Mouse (Mus musculus) MN1 (cell line): ENCODE results near the gene Polr2i.
"Not testable (repeated sequence)": the region's sequence is repeated elsewhere in the genome, so short reads cannot be mapped to it uniquely, and the experiment has no call there.

Source experiments
- DNase-seq: peaks from one replicate; pipeline ENCODE4 v3.0.0-alpha.2; 2016; ENCODE audit warnings: low spot score

The Polr2i gene

DNA sequence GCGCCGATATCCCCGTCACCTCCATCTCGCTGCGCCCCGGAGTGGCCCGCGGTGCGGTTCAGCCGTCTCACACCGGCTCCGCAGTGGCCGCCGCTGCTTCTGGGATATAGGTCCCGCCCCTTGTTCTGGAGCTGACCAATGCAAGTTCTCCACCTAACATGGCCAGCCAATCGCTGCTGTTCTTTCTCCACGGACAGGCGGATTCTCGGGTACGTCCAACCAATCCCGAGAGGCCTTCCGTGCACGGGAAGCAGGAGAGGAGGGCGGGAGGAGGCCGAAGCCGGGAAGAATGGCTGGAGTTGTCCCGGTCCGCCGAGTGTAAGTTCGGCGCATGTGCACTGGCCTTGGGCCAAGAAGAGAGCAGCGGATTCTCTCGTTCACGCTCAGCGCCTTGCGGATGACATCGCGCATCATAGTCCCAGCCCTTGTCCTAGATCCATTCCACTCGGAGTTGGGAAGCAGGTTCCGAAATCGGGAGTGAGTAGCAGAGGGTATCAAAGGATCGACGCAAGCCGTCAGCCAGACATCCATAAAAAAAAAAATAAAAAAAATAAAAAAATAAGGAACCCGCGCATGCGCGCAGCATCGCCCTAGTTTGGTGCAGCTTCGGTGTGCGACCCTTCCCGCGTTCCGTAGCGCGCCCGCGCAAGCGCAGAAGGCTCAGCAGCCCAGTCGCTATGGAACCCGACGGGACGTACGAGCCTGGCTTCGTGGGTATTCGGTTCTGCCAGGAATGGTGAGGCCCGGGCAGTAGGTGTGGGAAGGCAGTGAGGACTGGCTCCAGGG, at the start of gene Polr2i, which contains the start of gene Tbcb:
Gene Polr2i, plus strand, starts transcription at position 280 of the 786 bp plus-strand sequence.
Gene Tbcb, minus strand, starts transcription at position 604 of the 786 bp plus-strand sequence.
- DNase-seq, result peak; percentile 97

DNA sequence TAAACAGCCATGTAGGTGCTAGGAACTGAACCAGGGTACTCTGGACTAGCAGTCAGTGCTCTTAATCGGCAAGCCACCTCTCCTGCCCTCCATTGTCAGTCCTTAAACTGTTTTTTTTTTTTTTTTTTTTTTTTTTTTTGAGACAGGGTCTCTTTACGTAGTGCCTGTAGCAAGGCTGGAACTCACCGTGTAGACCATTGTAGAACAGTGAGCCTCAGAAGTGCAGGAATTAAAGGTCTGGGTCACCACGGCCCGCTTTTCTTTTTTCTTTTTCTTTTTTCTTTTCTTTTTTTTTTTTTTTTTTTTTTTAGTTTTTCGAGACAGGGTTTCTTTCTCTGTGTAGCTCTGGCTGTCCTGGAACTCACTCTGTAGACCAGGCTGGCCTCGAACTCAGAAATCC, 48.6 kb upstream of the Polr2i start:
- not testable (repeated sequence) for DNase-seq

DNA sequence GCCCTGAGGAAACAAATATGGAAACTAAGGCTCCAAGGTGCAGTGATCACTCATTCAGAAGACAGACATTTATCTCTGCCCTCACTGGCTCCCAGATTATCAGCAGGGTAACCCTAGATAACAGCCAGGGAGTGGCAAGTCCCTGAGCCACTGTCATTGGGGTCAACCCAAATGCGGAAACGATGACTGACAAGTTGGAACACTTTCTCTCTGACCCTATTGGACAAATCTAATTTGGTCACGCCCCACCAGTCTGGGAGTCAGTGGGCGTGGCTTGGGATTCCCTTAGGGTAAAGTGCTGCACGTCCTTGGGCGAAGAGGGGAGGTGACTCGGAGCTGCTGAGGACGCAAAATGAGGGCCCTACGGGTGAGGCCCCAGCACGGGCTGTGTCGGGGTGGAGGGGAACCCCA, 47.9 kb upstream of the Polr2i start, which contains the start of gene Cox7a1:
Gene Cox7a1, plus strand, starts transcription at position 266 of the 411 bp plus-strand sequence.
- peak; percentile 81 for DNase-seq

DNA sequence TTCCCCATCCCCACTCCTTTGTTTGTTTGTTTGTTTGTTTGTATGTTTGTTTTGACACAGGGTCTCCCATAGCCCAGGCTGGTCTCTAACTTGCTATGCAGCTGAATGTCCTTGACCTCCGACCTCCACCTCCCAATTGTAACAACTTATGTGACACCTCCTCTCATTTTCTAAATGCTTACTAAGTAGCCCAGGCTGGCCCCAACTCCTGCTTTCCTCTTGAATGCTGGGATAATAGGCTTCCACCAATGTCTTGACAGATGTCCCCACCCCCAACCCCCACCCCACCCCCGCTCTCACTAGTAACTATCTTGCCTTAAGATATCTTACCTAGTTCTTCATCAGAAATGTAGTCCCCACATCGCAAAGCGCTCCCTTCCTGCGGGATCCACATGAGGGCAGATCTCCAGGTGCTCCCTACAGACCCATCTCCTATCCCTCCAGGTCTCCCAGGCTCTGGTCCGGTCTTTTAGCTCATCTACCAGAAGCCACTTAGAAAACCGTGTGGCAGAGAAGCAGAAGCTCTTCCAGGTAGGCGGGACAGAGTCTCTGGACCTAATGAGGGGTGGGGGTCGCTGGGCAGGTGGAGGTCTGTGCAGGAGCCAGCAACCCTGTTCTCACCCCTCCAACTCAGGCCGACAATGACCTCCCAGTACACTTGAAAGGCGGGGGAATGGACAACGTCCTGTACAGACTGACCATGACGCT, 47.0 kb upstream of the Polr2i start:
- DNase-seq, result no peak

DNA sequence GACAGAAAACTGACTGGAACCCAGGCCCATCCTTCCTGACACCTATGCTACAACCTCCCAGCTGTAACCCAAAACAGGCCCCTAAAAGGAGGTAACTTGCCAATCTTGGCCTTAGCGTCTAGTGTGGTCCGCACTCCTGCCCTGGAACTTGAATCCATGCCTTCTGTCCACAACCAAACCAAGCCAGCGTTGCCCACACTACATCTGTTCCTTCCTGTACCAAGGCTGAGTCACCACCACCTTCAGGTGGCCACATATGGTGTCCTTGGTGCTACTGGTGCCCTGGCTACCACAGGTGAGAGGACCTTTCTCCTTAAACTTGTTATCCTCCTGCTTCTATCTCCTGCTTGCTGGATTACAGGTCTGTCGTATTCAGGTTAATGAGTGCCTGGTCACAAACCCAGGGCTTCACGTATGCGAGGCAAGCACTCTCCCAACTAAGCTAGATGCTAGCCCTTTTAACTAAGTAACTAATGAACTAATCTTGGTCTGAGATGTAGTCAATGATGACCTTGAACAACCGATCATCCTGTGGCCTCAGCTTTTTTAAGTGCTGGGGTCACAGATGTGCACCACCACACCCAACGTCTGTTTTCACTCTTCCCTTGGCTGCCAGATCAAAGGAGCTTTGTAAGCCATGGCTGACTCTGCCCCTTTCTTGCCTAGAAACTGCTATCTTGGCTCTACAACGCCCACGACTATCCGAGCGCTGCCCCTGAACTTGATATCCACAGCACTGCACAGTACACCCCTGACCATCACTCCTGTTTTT, 43.2 kb upstream of the Polr2i start:
- DNase-seq, result no peak

DNA sequence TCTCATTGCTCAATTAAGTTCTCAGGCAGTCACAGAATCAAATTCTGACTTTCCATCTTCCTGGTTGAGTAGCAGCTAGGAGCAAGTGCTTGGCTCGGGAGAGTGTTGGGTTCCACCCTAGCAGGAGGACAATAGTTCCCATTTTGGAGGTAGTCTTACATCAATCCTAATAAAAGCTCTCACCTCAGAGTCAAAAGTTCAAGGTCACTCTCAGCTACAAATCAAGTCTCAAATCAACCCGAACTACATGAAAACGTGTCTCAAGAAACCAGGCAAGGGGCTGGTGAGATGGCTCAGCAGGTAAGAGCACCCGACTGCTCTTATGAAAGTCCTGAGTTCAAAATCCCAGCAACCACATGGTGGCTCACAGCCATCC, 42.6 kb upstream of the Polr2i start:
- DNase-seq, result no peak

DNA sequence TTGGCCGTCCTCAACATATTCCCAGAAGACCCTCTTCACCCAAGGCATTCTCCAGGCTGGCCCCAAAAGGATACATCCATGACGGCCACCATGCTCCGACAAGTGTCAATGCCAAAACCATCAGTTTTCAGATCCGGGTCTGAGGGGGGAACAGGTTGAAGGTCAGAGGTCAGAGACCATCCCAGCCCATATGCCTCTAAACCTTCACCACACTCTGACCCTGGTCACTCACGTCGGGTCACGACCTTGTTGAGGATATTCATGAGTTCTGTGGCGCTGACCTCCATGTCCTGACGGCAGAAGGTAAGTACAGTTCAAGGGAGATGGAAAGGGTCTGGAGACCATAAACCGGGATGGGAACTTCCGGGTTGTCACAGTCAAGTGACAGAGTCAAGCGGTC, 39.7 kb upstream of the Polr2i start:
- DNase-seq, result no peak

DNA sequence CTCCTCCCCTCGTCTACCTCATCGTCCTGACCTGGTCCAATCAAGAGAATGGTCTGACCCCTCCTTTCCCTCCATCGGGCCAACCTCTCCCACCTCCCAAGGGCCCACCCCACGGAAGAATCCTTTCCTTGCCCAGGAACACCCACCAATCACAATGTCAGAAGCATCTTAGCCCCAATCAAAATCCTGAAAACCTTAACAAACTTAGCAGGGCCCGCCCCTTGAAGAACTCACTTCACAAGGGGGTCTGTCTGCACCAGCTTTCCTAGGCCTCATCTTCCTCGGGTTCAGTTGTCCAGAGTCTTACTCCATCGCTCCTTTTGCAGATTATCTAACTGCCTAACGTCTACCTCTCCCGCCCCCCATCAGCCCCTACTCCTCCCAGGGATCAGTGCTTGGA, 38.7 kb upstream of the Polr2i start:
- no peak for DNase-seq

DNA sequence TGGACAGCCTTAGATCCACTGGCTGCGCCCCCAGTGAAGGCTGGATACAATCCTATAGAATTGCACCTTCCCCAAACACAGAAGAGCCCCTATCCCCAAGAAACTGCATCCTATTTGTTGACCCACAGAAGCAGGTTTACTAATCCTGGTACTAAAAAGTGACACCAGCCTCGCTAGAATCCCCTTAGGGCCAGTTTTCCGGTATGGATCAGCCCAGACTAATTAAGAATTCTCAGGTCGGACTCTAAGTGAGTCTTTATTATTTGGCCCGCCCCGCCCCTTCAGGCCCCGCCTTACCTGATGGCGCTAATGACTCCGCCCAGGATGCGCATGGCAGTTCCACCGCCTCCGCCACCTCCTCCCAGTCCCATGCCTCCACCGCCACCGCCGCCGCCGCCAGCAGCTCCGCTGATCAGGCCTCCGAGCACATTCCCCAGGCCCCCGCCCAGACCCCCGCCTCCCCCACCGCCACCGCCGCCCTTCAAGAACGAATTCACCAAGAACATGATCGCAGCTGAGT, 38.1 kb upstream of the Polr2i start:
- peak; percentile 79 for DNase-seq

DNA sequence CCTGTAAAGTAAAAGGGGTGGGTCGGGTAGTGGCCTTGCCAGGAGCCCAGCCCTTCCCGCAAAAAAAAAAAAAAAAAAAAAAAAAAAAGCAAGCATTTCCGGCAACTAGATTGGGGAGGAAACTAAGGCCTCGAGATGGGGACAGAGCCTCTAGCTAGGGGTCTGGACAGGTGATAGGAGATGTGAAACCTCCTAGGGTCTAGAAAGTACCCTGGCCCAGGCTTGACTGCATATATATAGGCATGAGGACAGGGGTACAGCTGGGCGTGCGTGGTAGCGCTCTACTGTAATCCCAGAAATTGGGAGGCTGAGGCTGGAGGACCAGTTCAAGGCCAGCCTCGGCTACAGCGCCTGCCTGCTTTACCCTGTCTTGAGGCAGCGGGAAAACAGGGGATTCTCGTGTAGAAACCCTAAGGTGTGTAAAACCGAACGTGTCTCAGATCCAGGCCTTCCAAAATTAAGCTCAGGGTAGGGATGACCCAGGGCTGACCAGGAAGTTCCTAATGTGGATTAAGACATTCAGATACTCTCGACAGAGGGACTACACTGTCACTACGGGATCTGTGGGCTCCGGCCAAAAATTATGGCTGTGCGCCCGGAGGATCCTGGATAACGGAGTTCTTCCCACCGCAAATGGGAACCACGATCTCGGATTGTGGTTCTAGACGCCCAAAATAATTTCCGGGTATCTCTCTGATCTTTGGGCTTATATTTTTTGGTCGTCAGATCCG, 37.5 kb upstream of the Polr2i start:
- peak; percentile 49 for DNase-seq

DNA sequence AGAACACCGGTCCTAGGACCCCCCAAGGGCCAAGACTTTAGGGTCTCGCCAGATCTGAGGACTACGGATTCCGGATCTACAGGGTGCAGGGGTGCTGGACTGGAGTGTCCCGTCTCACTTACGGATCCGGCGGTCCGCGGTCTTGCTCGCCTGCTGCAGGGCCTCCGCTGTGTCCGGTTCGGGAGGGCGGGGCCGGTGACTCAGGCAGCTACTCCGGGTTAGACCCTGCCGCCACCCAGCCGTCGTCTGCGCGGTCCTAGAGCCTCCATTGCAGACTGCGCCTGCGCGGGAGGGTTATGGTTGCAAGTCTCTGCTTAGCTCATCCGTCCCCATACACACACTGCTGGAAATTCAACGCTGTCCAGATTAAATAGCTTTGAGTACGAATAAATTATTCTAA, 36.9 kb upstream of the Polr2i start:
- peak; percentile 96 for DNase-seq

DNA sequence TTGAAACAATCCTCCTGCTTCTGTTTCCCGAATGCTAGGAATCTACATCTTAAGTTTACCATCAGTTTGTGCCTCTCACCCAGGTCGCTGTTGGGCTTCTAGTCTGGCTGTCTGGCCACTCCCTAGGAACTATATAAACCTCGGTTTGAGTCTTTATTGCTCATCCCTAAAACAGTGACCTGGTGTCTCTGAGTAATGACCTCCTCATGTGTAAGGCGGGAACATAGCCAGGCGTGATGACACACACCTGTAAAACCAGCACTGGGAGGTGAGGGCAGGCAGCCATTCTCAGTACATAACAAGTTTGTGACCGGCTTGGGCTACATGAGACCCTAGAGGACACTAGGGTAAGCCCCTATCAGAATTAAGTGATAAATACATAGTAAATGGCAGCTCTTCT, 36.3 kb upstream of the Polr2i start:
- no peak for DNase-seq

DNA sequence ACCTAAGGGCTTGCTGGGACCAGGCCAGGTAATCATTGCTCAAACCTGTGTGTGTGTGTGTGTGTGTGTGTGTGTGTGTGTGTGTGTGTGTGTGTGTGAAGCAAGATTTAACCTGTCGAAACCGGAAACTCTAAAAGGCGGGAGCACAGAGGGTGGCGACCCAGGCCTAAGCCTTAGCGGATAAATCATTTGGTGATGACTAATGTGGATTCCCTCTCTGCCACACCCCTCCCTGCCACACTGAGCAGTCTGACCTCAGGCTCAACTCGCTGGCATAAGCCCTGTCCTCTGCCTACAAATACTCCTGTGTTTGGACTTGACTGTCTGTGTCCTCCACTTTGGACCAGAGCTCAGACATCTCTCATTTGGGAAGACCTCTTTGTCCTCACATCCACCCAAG, 35.6 kb upstream of the Polr2i start:
- peak; percentile 61 for DNase-seq

DNA sequence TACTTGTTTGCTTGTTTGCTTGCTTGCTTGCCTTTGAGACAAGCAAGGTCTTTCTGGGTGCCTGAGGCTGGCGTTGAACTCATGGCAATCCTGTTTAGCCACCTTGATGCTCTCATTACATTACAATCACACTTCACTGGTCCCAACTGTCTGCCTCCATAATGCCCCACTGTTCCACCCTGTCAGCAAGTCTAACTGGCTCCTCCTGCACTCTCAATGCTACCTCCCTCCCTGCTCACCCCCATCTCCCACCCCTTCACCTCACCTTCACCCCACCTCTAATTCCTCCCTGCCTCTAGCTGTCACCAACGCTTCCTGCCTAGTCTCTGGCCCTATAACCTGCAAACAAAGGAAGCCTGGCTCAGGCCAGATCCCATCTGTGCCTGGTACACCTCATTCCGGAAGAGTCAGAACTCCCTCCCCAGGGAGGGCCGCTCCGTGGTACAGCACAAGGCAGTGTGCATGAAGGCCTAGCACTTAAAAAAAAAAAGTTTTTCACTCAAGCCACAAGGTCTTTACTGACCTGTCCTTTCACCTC, 34.1 kb upstream of the Polr2i start:
- DNase-seq, result no peak

DNA sequence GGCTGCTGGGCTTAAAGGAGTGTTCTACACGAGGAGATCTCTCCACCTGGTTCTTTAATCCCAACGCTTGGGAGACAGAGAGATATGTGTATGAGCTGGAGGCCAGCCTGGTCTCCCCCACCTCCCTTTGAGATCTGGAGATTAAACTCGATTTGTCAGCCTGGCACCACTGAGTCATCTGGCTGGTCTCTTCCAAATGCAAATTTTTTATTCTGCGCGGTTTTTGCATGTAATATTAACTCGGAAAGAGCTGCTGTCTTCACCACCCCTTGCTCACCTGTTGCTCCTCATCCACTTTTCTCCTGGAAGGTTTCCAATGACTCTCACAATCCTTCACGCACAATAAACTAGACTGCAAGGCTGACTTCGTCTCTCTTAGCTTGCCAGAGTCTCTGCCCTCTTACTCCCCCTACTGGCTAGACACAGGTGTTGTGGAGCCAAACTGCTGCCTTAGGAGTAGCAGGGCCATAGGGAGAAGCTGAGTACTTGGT, 33.2 kb upstream of the Polr2i start, which contains the start of gene Capns1:
Gene Capns1, minus strand, starts transcription at position 331 of the 491 bp plus-strand sequence.
- peak; percentile 73 for DNase-seq

DNA sequence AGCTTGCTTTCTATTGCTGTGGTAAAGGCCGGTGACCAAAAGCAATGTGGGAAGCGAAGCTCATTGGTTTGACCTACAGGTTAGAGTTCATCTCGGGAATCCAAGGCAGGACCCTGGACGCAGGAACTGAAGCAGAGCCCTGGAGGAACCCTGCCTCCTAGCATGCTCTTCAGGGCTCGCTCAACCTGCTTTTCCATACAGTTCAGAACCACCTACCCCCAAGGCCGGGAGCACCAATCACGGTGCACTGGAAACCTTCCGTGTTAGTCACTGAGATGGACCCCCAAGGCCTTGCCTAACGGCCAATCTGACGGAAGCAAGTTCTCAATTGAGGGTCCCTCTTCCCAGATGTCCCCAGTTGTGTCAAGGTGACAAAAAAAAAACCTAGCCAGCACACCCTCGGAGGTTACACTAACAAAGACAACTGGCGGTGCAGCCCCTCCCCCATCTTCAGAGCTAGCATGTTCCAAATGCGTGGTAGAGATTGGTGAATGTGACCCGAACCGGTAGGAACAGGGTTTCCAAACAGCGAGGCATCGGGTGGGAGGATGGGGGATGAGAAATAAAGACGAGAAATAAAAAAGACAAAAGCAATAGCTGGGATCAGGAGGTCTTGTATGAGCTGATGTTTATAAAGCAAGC, 32.1 kb upstream of the Polr2i start:
- DNase-seq, result no peak

DNA sequence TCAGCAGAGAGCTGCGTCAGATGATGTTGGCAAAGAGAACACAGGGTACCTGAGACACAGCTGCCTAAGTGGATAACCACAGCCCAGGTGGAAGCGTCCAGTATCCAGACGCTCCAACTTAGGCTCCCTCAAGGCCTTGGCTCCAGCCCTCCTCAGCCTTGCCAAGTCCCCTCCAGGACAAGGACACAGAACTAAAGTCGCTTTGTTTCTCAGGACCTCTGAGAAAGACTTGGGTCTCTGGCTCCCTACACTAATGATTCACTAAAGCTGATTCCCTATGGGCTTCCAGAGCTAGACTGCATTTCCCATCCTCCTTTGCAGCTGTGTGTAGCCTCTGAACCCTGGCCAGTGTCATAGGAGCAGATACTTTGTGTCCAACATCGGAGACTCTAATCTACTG, 31.5 kb upstream of the Polr2i start:
- no peak for DNase-seq

DNA sequence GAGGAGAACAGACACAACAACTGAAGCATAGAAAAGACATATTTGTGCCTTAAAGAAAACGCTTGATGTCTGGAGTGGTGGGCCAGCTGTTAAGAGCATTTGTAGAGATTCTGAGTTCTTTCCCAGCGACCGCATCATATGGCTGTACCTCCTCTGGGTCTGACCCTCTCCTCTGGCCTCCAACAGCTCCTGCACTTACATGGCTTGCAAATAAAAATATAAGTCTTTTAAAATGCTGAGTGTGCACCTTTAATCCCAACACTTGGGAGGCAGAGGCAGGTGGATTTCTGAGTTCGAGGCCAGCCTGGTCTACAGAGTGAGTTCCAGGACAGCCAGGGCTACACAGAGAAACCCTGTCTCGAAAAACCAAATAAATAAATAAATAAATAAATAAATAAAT, 31.1 kb upstream of the Polr2i start:
- not testable (repeated sequence) for DNase-seq

DNA sequence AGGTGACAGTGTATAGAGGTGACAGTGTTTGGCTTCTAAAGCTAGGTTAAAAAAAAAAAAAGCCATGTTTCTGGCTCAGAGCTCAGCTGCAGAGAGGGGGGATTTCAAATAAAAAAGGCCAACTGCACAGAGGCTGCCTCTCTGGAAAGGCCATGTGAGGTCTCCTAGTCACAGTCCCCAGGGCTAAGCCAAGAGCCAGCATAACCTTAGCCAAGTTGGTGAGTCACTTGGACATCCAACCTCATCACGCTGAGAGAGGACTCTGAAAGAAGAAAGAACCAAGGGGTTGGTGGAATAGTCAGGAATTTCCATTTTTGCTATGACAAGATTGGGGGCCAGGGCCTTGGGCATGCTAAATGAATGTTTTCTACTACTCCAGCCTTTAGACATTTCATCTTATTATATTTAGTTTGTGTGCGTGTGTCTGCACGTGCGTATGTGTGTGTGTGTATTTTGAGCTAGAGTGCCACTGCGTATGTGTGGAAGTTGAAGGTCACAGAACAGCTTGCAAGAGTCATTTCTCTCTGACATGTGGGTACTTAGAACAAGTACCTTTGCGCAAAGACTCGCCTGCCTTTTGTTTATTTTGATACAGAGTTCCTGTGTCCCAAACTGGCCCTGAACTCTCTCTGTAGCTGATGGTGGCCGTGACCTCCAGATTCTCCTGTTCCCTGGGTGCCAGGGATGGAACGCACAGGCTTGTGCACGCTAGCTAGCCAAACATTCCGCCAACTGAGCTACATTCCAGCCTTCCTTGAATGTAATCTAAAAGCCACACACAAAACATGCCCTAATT, 28.7 kb upstream of the Polr2i start:
- no peak for DNase-seq

DNA sequence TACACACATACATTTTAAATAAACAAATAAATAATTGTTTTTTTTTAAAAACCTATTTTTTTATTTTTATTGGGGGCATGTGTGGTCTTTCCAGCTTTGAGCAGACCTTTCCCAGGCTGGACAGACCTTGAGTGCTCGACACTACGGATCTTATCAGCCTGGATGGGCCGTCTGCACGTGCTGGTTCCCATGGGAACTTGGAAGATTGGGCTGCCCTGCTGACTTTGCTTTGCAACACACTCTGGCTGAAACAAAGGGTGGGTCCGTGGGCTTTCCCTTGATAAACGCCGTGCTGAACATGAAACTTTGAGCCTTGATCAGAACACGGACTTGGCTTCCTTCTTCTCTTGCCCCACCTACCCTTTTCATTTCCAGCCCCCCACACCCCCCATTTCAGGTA, 27.4 kb upstream of the Polr2i start:
- DNase-seq, result peak; percentile 59
